Mouse (Mus musculus) adrenal gland, adult 18-20 months (tissue): ENCODE results near the gene Kdm2a. TPM values are rescaled to one million over a fixed set of nuclear protein-coding genes. Genes with fewer than 3 reads are reported as not detected.
A peak's percentile ranks its signal among the peaks of the same experiment; 100 is the strongest.

Experiments
- DNase-seq, 2 experiments: peaks; one replicate each; pipeline ENCODE4 v3.0.0; 2021 to 2022; ENCODE audit warnings: low spot score in 2 of 2
- total RNA-seq, 2 experiments: library from RNA; stranded (reverse); gene quantifications; 1 replicate in 1 of 2; 2 replicates in 1 of 2; pipeline ENCODE4 v1.2.3; 2021

Gene Kdm2a
- total RNA-seq, 2 experiments from 2014 or later: 108 to 132 TPM

GRCm38 (mm10) chr19:4300852-4301734 is 97.0 kb downstream of the Kdm2a start:
- no peak for DNase-seq

GRCm38 (mm10) chr19:4300271-4300704 is 97.8 kb downstream of the Kdm2a start:
- DNase-seq: no peak

- DNase-seq: no peak
Observed at GRCm38 (mm10) chr19:4299574-4300270, 98.4 kb downstream of the Kdm2a start.

DNA sequence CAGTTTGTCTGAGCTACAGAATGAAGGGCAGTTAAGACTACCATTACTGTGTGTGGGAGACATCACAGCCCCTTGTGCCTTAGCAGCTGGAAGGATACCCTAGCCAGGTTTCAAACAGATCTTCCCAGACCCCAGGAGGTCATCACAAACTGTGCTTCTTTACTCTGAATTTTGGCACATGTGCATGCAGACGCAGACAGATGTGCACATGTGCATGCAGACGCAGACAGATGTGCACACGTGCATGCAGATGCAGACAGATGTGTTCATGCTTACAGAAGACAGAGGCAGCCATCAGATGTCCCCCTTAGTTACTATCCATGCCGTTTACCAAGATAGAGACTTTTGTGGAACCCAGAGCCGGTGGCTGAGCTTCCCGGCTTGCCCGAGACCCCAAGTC is 99.0 kb downstream of the Kdm2a start:
- no peak for DNase-seq

GRCm38 (mm10) chr19:4298322-4299121 is 99.6 kb downstream of the Kdm2a start:
- no peak for DNase-seq

DNA sequence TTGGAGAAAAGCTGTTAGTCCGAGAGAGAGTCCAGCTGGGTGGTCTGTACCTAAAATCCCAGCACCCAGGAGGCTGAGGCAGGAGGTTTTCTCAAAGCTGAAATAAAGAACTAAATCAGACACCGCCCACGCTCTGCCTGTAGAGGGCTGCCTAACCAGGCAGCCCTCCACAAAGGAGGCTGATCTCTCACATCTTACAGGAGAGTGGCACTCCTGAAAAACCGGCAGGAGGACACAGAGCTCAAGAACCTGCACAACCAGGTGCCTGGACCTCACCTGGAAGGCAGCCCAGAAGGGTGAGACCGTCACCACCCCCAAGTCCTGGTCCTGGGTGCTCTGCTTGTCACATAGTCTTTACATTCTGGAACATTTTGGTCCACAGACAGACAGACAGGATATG is 100.2 kb downstream of the Kdm2a start:
- DNase-seq: peak in 1 of 2 experiments; percentile 16

GRCm38 (mm10) chr19:4296611-4297010 is 101.5 kb downstream of the Kdm2a start:
- DNase-seq: peak in 1 of 2 experiments; percentile 19

GRCm38 (mm10) chr19:4295391-4295790 is 102.7 kb downstream of the Kdm2a start:
- DNase-seq: peak in 1 of 2 experiments; percentile 12

GRCm38 (mm10) chr19:4294381-4295097 is 103.5 kb downstream of the Kdm2a start:
- DNase-seq: peak in 1 of 2 experiments; percentile 49

- no peak for DNase-seq
Observed at GRCm38 (mm10) chr19:4291161-4291560, 106.9 kb downstream of the Kdm2a start.

GRCm38 (mm10) chr19:4290749-4291148 is 107.3 kb downstream of the Kdm2a start:
- DNase-seq: no peak

- DNase-seq: no peak
Observed at GRCm38 (mm10) chr19:4283653-4284052, 114.4 kb downstream of the Kdm2a start.

- peak; percentile 76 to 83 for DNase-seq
Observed at GRCm38 (mm10) chr19:4282898-4283553, 115.1 kb downstream of the Kdm2a start, which contains the start of gene Ankrd13d. TSS of gene Ankrd13d (minus strand) at chr19:4283137.

GRCm38 (mm10) chr19:4280425-4280824 is 117.7 kb downstream of the Kdm2a start:
- no peak for DNase-seq

DNA sequence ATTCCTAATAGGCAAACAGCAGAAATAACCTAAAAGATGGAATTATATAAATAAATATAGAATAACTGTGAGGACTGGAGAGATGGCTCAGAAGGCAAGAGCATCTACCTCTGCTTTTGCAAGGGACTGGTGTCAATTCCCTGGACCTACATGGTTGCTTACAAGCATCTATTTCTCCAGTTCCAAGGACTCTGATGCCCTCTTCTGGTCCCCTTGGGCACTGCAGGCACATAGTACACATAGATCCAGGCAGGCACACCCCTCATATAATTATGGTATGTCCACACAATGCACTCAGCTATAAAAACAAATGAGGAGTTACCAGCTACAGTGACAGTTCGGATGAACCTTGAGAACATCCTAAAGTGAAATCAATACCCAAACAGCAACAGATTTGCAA is 118.6 kb downstream of the Kdm2a start:
- no peak for DNase-seq

- DNase-seq: peak in 1 of 2 experiments; percentile 18
Observed at GRCm38 (mm10) chr19:4270972-4271371, 127.1 kb downstream of the Kdm2a start.

- DNase-seq: peak in 1 of 2 experiments; percentile 18
Observed at GRCm38 (mm10) chr19:4270187-4270586, 127.9 kb downstream of the Kdm2a start.

- peak; percentile 69 to 75 for DNase-seq
Observed at GRCm38 (mm10) chr19:4268566-4269361, 129.3 kb downstream of the Kdm2a start, which contains the start of gene Ssh3. TSS of gene Ssh3 (minus strand) at chr19:4269180.

DNA sequence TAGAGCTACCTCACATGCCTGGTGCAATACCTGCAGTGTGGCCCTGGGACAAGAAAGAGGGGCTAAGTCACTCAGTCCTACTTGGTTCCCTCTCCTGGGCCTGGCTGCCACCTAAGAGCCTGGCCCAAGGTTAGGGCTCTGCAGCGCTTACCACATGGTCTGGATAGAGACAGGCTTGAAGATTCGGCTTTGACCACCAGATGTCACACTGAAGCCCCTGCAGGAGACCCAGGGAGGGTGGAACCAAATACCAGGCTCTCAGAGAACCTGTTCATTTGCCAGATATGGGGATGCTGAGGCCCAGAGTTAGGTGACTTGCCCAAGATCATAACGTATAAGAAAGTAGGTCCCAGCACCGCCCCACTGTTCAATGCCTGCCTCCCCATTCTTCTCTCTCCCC is 132.1 kb downstream of the Kdm2a start:
- no peak for DNase-seq
